Mouse (Mus musculus) E14TG2a.4 (cell line): ENCODE results near the gene Tinagl1.

ENCODE experiments used
- CTCF ChIP-seq: conservative IDR thresholded peaks from 2 replicates; pipeline ENCODE4 v1.5.1; 2014; ENCODE audit warnings: low read length
- POU5F1 ChIP-seq: IDR thresholded peaks from 2 replicates; pipeline ENCODE4 v1.6.1; 2014; ENCODE audit warnings: low read length, borderline replicate concordance

DNA sequence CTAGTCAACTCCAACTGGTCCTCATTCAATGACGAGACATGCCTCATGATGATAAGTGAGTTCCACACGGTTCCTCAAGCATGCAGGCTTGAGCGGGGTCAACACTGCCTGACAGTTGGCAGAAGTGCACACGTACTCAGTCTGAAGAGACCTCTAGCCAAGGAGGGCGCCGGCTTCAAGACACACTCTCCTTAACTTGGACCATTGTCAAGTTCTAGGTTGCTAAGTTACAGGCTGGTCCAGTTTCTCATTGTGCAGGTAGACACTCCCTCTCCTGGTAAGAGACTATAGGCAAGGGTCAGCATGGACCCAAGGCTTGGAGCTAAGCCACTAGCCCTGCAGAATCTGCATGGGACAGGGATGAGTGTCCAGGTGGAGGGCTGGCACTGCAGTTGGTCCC is 49.8 kb downstream of the Tinagl1 start:
- TF ChIP-seq CTCF = no peak
- no peak for TF ChIP-seq POU5F1
